9 mouse cellular contexts compared by ENCODE assay signal in the genomic region with DNA sequence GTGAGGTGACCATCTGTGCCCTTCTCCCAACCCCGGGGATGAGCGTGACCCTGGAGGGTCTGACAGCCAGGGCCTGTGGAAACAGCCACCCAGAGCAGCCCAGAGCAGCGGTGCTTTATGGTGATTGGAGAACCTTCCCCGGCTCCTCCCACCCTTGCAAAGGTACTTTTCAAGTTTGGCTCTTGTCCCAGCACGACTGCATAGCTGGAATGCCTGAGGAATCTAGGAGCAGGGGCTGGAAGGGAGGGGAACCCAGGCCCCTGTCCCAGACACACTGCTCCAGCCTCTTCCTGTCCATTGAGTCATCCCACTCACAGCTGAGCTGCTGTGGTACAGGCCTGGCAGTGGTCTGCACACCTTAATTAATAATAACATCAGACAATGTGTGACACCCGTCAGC. TPM values are rescaled to one million over a fixed set of nuclear protein-coding genes. Genes with fewer than 3 reads are reported as not detected.
A peak's percentile ranks its signal among the peaks of the same experiment; 100 is the strongest.
DNase-seq lines count a peak whose midpoint lies in the region; ATAC-seq lines count a peak whose summit lies in the region.
"Had no signal": no experiment of that assay in that cellular context is flagged by ENCODE, and none has a peak within 500 bp of the region (broad histone marks: within the 10 kb centered on the region; RNA-seq: fewer than 3 reads in every experiment).

No protein-coding gene starts in this region.

- ATAC-seq in kidney, embryonic 15.5 days (replicated peaks; ENCODE audit: low FRiP score), result peak; percentile 89
- ATAC-seq in CD4-positive, CD25-positive, alpha-beta regulatory T cell, adult 4 months, result no peak

- peak; percentile 37 to 63 for DNase-seq in left cerebral cortex, postnatal 25 days (ENCODE audit: low spot score in 2 of 2)
- no peak for DNase-seq in left cerebral cortex, adult 9 months (ENCODE audit: low spot score in 2 of 2)
- DNase-seq in heart, adult 9 months (ENCODE audit: low spot score in 2 of 2), result peak; percentile 39 to 41
- DNase-seq in lung, postnatal 36 days, result peak; percentile 88
- no peak for DNase-seq in right cerebral cortex, postnatal 25 days
- no peak for DNase-seq in adrenal gland, postnatal 25 days

- H3K36me3 ChIP-seq in kidney, embryonic 15.5 days, result peaks cover 49% of the 10 kb centered on the region

- H3K27ac ChIP-seq in kidney, embryonic 15.5 days, result peak overlapping the region; percentile 91

- H3K4me3 ChIP-seq in kidney, embryonic 15.5 days (replicated peaks), result no peak overlapping the region

- intact Hi-C loops in left cerebral cortex, postnatal 25 days (cut with DNase I), result no loop called here

- no peak overlapping the region for H3K4me2 ChIP-seq in kidney, embryonic 15.5 days

- no peak overlapping the region for H3K9ac ChIP-seq in kidney, embryonic 15.5 days

- H3K9me3 ChIP-seq in kidney, embryonic 15.5 days (replicated peaks), result no peaks in the 10 kb centered on the region

- H3K27me3 ChIP-seq in kidney, embryonic 15.5 days, result no peaks in the 10 kb centered on the region

- 25% methylated on average over 6 of the region's 6 CpGs for WGBS in kidney, embryonic 15.5 days

- peaks cover 16% of the 10 kb centered on the region for H3K4me1 ChIP-seq in kidney, embryonic 15.5 days

RNA-seq across cellular contexts. Expression of a gene that starts 34.8 kb away (rescaled TPM):
- total RNA-seq in left cerebral cortex, postnatal 25 days (2021), result 1 to 10 TPM; 1.9 to 2.2 TPM
- 1.8 and 2.0 TPM in 2 replicates for polyA plus RNA-seq in kidney, embryonic 15.5 days (2015; fragmentation: Nextera tagmentation; extraction: Ambion mirVana)
- polyA plus RNA-seq in CD4-positive, CD25-positive, alpha-beta regulatory T cell, adult 4 months (2017; shearing (Covaris generic)), result under 1 TPM in 1 of 2 experiments, not detected in 1; 0.30 TPM
- total RNA-seq in adrenal gland, postnatal 25 days (2021), result not detected in 2 replicates

RNA-seq across cellular contexts. Expression of a gene that starts 42.4 kb away (rescaled TPM):
- not detected for total RNA-seq in left cerebral cortex, postnatal 25 days (2021)
- polyA plus RNA-seq in kidney, embryonic 15.5 days (2015; fragmentation: Nextera tagmentation; extraction: Ambion mirVana), result 0.28 TPM in 1 of 2 replicates, not detected in the other
- polyA plus RNA-seq in CD4-positive, CD25-positive, alpha-beta regulatory T cell, adult 4 months (2017; shearing (Covaris generic)), result not detected
- not detected in 2 replicates for total RNA-seq in adrenal gland, postnatal 25 days (2021)
- polyA plus RNA-seq: large intestine, adult 2 months had no signal

Comparison
In these comparisons a context has a peak if more than half of its experiments do, and no peak if none do; other contexts are left out.
1. DNase-seq: peak in left cerebral cortex, postnatal 25 days (2 of 2), heart, adult 9 months (2 of 2) and lung, postnatal 36 days (single experiment); none in left cerebral cortex, adult 9 months (0 of 2), right cerebral cortex, postnatal 25 days (single experiment) and adrenal gland, postnatal 25 days (single experiment).